Mouse (Mus musculus) kidney, adult 11 months (tissue): ENCODE measurements at regions not wholly inside any gene's neighbourhood (a gene's known extent, or its start where the extent isn't known, plus 50 kb on each side); places are given as distances from the start of the nearest gene placed in this dataset.

Source experiments
- DNase-seq: peaks from one replicate; pipeline ENCODE4 v3.0.0; 2022

DNA sequence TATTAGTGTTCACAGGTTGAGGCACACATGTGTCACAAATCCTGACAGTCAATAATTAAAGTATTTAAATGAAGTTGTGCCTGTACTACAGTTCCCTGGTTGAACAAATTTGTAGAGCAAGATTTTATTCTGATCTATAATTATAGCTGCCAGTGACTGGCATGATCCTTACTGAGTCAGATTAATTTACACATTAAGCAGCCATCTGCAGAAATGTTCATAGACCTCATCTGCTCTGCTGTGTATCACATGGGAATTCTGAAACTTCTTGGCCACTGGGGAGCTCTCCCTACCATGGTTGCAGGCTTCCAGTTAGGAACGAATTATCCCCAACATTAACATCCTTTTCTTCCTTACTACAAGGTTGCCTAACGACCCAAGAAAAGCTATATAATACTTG, 255.6 kb upstream of the Adgrl4 start:
- no peak for DNase-seq

DNA sequence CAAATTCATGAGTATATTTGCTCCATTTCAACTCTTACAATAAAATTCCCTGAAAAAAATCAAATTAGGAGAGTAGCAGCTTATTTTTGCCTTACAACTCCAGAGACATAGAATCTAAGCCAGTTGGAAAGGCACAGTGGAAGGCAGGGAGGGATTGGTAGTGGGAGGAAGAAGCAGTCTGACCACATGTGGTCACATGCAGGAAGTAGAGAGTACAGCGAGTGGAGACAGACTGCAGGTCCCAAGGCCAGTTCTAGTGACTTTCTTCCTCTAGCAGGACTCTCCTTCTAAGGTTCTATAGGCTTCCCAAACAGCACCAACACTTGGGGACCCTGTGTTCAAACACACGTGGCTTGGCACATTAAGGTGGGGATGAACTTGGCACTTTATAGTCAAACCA, 245.6 kb upstream of the Adgrl4 start:
- DNase-seq: no peak

DNA sequence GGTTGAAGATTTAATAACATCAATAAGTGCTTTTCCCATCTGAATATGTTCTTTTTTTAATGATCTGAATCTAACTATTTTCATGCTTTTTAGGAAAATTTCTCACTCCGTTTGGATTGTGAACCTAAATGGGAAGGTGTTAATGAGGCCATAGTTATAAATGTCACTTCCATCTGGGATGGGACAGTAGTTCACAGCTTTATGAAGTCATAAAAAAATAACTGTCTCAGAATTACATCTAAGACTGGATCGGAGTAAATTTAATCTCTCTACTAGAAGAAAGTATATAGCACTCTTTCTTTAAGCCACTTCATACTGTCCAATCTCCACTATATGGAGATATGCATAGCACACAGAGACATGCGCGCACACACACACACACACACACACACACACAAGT, 226.7 kb upstream of the Adgrl4 start:
- DNase-seq: no peak

DNA sequence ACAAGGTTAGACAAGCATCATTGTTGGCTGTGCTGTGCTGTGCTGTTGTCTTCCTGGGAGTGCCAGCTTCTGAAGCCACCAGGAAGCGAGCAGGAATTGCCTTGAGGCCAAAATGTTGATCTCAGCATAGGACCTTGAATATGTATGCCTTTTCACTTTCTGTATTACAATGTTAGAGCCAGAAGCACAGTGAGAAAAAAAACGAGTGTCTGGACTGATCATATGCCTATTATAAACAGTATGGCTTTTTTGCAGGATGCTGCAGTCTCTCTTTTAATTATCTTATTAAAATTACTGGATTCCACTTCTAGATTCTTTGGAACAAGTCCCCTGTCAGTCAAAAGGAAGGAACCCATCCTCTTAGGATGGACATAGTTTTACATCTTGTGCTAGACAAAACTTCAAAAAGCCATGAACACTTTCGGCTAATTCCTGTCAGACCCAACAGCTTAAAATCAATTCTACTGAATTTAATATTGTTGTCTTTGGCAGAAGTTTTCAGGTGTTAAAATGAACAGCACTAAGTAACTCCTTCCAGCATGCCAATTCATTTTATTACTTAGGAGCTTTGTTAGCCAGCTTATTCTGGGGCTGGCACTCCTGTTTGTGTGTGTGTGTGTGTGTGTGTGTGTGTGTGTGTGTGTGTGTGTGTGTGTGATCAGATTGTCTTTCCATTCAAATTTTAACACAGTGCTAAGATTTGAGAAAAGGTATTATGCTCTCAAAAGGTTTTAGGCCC, 220.8 kb upstream of the Adgrl4 start:
- DNase-seq: no peak

DNA sequence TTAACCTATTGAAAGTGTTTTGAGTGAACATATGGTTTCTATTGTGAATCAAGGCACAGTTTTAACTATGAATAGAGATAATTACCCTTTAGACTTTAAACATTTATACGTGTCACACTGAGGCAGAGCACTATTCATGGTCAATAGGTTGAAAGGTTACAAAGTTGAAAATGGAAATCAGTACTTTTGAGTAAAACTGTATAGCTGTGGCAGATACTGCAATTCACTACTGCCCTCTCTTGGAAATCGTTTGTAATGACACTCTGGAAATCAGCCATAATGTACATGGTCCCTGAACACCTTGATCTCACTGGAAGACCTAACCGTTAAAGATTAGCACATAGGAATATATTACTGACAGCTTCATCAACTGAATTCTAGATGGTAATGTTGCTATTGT, 215.3 kb upstream of the Adgrl4 start:
- no peak for DNase-seq

DNA sequence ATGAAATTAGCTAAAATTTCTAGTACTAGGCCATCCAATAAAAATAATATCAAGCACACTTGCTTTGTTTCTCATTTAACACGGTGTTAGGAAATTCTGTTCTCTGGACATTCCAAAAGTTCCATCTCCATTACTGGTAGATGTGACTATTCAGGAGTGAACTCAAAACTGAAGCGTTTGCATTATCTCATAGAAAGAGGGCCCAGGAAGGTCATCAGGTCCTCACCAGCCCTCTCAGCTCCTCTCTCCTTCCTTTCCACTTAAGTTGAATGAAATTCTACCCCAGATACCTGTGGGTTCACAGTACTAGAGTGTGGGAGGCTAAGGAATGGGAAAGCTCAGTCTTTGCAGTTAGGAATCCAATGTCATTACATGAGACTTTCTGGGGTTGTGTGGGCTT, 185.2 kb upstream of the Adgrl4 start:
- no peak for DNase-seq

DNA sequence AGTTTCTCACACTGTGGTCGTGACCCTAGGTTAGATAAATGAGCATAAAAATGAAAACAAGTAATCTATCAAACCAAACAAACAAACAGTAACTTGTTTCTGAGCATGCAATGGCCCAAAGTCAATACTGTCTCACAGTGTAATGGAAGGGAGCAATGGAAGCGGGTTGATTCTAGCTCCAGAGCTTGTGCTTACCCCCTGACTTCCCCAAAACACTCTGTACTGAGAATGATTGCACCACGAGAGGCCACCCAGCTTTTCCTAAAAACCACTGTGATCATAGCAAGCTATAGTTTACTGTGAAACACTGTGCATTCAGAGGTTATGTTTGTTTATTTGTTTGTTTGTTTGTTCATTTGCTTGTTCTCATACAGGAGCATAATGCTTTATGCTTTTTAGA, 174.9 kb upstream of the Adgrl4 start:
- DNase-seq: no peak

DNA sequence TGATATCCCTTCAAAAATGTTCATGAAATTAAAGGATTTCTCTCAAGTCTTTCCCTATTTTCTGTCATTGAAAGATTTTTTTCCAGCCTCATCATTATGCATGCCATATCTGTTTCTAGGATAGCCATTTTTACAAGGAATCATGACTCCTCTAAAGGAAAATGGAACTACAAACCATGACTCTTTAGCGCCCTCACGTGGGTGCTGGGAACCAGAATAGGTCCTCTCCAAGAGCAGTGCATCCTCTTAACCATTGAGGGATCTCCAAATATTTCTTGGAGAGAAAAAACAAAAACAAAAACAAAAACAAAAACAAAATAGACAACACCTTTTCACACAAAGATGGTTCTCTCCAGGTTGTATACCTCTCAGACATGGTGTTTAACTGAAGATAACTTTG, 172.0 kb upstream of the Adgrl4 start:
- no peak for DNase-seq

DNA sequence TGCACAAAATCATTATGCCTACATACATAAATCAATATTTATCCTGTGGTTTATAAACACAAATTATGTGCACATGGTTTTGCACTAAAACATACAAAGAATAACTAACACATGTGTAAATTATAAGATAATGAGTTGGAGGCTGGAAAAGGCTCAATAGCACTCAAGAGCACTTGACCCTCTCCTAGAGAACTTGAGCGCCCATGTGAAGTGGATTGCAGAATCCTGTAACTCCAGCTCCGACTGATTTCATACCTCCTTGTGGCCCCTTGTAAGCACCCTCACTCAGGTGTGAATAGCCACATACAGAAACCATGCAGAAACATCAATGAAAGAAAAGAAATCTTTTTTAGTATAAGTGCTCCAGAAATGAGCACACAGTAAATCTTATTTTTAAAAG, 168.2 kb upstream of the Adgrl4 start:
- no peak for DNase-seq

DNA sequence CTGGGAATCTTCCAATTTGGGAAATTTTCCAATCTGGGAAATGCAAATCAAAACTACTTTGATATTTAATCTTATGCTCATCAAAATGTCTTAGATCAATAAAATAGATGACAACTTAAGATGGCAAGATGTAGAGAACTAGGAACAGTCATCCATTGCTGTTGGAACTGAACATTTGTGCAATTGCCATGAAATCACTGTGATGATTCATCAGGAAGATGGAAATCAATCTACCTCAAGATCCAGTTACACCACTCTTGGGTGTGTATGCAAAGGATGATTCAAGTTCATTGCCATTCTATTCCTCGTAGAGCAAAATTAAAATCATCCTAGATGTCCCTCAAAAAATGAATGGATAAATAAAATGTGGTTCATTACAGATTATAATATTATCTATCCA, 153.9 kb upstream of the Adgrl4 start:
- DNase-seq: no peak

DNA sequence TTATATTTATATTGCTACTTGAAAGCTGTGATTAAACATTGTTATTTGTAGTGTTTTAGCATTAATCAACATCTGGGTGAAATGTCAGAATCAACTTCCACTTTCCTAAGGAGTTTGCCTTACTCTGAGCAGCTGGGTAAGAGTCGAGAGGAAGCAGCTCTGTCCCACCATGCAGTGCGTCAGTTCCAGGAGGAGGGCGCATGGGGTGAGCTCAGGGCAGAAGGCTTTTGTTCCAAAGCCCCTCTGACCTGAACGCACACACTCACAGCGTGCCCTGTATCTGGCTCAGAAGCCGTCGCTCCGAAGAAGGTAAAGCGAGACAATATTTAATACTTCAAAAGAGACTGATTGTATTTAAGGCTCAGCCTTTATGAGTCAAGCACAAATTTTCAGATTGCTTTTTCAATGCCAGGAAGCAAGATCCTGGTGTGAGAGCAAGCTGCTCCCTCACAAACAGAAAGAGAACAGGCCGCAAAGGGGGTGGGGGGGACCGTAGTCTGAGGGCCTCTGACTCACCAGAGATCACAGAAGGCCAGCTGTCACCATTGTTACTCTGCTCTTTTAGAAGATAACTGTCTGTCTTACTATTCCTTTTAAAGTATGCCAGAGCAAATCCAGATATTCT, 143.6 kb upstream of the Adgrl4 start:
- DNase-seq: peak; percentile 27

DNA sequence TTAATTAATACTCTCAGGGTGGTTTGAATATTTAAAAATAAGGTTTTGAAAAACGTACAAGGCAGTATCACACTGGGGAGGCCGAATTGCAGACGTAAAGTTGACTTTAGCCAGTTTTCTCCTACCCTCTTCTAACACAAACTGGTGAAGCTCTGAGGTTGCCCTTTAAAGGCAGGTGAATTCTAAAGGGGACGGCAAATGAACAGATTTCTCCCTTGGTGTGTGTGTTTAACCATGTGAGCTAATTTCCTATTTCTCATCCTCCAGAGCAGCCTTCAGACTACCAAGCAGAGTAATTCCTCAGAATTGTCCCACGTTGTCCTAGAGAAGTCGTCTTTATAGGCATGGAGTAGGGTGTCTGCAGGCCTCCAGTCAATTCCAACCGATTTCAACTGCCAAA, 143.1 kb upstream of the Adgrl4 start:
- no peak for DNase-seq

DNA sequence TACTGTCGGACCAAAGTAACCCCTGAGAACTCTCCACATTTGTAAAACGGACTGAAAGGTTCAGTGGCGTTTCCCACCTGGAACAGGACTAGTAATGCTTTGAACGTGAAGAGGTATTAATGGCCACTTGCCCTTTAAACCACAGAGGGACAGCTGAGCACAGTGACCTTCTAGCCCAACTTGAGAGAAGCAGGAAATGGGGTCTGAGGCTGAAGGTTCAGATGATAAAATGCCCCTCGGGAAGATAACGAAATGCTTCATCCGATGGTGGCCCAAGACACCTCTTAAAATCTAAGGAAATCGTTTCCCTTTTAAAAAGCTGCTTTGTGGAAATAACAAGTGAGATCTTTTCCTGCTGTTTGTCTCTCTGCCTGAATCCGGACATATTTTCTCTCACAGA, 142.7 kb upstream of the Adgrl4 start:
- DNase-seq: peak; percentile 11

DNA sequence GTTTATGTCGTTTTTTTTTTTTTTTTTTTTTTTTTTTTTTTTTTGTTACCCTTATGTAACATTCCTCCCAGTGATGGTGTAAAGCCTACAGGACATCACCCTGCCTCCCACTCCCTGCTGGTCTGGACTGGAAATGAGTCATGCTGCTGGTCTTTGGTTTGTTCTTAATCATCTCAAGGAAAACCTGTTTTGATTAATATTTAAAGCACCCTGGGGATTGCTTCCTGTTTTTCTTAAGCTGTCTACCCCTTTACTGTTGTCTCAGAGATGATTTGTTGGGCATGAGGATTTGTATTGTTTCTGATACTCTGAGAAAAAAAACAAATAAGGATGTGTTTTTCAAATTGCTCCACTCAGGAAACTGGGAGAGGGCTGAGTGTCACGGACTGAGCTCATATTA, 139.4 kb upstream of the Adgrl4 start:
- DNase-seq: peak; percentile 39

DNA sequence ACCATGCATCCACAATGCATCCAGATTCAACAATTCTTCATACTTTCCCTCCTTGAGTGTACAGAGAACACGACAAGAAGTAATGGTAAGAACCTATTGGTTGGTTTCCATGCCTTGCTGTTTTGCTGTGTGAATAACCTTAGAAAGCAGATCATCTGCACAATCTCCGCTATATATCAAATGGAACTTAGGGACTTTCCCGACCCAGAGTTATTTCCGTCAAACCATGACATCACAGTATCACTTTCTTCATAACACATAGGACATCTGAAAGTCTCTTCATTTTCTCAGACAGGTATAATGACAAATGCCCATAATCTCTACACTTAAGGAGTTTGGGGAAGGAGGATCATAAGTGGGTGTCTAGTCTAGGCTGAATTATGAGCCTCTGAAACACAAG, 132.3 kb upstream of the Adgrl4 start:
- DNase-seq: no peak

DNA sequence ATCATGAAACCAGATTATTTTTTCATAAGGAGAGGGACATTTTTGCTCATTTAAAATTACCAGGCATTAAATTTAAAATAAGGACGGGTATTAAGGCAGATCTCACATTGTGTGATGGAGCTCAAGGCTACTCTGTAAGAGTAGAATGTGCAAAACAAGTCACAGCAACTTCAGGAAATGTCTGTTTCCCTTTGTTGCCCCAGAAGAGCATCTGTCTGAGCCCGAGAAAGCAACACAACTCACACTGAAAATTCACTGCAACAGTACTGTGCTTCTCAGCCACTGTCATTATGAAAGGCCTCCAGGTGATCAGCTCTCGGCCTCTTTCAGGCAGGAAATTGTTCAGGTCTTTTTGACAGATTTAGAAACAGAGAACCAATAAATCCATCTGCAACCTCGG, 129.7 kb upstream of the Adgrl4 start:
- DNase-seq: no peak

DNA sequence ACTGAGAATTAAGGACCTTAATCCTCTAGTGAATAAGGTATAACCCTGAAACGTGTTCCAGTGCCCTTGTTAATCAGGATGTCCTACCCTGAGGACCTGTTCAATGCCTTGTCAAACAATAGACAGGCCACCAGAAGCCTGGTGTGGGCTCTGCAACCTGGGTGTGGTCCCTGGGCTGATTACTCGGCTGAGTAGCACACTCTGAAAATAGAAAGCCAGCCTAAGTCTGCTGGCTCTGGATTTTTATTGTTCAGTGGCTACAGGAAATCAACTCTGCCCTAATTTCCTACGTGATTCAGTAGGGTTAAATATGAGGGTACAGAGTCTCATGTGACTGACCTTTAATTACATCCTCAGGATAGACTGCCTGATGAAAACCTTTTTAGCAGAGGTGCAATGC, 113.9 kb upstream of the Adgrl4 start:
- peak; percentile 54 for DNase-seq

DNA sequence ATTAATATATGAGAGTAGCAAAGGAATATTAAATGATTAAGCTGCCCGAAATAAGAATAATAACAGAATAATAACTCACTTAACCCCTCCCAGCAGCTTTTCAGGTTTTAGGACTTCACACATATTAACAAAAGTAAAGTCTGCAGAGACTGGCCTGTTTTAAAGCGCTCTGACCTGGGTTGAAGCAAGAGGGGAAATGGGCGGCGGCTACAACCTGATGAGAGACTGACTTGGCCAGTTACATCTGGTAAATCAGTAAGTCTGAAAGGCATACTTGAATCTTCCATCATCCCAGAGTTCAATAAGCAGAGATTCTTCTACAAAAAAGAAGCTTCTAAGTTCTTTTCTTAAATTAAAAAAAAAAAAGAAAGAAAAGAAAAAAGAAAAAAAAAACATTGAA, 107.9 kb upstream of the Adgrl4 start:
- no peak for DNase-seq

DNA sequence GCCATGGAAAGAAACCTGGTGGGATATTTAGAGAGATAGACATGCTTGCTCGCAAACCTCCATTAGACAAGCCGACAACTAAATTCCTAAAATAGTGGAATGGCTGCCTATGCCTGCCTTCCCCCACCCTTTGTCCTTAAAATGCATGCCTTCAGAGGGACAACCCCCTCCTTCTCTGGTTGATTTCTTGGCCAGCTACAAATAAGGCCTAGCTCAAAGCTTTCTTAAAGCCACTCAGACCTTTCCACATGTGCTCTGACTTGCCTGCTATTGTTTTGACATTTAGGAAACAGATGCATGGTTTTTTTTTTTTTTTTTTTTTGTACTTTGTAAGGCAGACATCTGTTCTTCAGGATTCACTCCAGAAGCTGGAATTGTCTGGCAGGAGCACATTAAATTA, 105.8 kb upstream of the Adgrl4 start:
- DNase-seq: no peak

DNA sequence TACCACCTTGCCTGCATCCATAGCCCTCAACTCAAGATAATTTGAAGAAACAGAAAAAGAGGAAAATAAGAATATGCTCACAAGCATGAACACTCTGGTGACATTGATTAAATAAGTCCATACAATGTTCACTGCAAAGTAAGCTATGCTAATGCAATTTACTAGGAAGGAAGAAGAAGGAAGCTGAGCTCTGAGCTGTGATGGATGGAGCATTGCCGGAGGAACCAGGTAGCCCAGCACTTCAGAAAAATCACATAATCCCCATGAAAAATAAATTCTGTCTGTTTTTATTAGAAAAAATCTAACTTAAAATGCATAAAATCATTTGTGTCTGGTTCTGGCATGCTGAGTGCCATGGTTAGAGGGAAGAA, 105.4 kb upstream of the Adgrl4 start:
- DNase-seq: no peak

DNA sequence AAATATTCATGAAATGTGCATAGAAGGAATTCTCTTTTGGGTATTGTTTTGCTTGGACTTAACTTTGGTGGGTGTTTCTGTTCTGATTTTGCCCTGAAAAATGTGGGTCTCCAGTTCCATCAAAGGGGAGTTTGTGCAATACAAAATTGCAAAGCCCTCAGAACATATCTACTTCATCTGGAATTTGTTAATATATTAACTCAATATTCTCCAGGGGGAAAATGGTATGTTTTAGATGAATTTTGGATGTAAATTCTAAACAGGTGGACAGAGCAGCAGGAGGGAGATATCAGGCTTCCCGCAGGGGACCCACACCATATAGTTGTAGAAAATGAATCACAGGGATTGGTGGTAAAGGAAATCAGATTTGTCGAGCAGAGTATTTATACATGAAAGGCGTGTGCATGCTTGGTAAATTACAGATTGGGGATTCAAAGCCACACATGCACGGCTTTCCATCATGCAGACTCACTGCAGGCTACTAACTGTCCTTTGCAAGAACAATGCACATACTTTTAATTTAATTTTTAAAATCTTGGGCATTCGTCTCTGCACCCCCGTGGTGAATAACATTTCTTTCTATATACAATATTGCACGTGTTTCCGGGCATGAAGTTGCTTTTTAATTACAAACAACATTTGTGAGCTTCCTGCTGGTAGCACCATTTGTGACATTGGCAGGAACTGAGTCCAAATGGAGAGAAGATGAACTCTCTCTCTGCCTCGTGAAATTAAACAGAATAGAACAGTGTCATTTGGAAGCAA, 104.8 kb upstream of the Adgrl4 start:
- DNase-seq: no peak

DNA sequence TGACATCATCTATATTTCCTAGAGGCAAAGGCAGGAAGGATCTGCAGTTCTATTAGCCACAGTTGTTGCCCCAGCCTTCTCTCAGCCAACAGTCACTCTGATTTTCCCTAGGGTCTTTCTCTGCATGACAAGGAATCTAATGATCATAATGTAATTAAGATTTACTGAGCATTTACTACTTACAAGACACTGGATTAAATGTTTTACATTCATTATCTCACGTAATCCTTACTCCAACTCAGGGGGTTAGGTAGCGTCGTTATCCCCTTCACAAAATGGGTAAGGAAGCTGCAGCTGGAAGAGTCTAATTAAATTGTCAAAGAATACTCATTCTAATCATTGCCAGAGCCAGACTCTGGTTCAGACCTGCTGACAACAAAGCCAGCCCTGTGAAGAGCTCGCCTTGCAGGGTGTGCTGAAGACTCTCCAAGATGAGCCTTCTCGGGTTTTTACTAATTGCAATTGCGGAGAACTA, 103.8 kb upstream of the Adgrl4 start:
- DNase-seq: no peak

DNA sequence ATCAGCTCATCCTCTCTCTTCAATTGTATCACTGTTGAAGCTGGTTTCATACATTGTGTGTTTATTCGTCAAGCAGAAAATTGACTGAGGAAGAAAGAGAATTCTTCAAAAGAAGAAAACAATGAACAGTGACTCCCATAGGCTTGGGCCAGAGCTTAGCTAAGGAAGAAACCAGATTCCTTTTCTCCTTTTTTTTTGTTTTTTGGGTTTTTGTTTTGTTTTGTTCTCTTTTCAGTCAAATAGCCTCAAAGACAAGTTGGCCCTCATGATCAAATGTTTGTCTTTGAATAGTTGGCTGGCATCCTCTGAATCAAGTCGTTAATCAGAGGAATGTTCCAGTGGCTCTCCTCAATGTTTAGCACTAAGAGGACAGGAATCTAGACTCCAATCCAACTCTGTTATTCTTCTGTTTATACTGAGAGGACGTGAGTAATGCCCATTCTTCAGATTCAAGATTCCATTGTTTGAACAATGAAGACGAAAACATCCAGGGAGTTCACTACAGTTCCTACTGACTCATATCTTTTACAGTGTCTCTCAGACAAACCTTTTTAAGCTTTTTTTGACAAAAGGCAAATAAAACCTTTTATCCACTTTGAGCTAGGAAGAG, 86.1 kb upstream of the Adgrl4 start:
- DNase-seq: no peak

DNA sequence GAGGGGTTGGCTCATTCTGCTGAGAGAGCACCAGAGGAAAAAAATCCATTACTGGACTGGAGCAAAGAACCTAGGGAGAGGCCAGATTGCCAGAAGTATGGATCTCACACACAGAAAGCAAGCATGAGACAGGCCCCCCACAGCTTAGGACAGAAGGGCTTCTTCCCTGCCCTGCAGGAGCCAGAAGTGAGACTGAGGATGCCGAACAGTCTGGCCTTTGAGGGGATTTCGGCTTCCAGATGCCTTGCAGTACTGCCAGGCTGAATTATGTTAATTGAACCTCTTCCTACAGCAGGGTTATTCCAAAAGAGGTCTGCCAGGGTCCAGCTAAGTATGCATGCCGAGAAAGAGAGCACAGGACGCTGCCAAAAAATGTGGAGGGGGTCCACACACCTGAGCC, 71.4 kb upstream of the Adgrl4 start:
- DNase-seq: no peak
